Mouse (Mus musculus) olfactory bulb, adult 2 months (tissue): Measurements from ENCODE around the gene P2ry14.

Source experiments
- CTCF ChIP-seq: fragments of 200-500 bp; IDR thresholded peaks from 2 replicates; pipeline ENCODE4 v1.5.1; 2012; ENCODE audit warnings: low read depth, mild to moderate bottlenecking, low read length, moderate library complexity; ENCODE audit not compliant: insufficient read depth
- POLR2A ChIP-seq: fragments of 200-500 bp; IDR thresholded peaks from 2 replicates; pipeline ENCODE4 v1.6.1; 2012; ENCODE audit warnings: mild to moderate bottlenecking, low read depth, low read length, moderate library complexity; ENCODE audit not compliant: insufficient read depth

DNA sequence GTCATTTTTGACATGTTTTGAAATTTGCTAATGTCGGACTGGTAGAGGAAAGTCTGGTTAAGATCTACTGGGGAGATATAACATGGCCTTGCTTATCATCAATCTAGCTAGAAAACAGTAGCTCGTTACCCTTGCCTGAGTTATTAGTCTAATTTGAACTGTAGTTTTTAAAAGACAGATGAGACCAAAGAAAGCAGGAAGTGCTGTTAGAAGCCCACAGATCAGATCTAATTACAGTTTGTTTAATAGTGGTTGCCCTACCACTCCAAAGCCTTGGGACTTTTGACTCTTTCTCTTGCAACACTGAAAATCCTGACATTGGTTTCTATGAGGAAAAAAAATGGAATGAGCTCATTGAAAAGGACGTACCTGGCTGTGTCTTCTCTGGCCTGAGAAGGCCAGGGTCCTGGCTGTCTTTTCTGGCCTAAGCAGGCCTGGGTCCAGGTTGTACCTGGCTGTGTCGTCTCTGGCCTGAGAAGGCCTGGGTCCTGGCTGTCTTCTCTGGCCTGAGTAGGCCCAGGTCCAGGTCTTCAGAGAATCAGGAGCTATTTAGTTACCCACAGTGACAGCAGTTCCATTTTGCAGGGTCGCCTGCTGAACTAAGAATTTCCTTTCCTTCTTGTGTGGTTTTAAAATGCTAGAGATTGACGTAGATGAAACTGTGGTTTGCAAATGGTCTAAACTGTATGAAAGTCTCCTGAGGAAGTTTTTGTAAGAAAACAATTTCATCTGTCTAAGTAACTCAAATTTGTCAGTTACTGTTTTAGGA, 52.0 kb downstream of the P2ry14 start, which contains the start of gene Gpr171:
- TF ChIP-seq POLR2A (no peak), CTCF (no peak)
